Mouse (Mus musculus) liver, adult 2 months (tissue): ENCODE measurements around the gene Nmur2.

Source experiments
- CTCF ChIP-seq: fragments of 200-500 bp; IDR thresholded peaks from 2 replicates; pipeline ENCODE4 v1.5.1; 2011; ENCODE audit warnings: low read depth, low read length, control low read depth
- POLR2A ChIP-seq: fragments of 200-500 bp; IDR thresholded peaks from 2 replicates; pipeline ENCODE4 v1.6.1; 2011; ENCODE audit warnings: low read length, control low read depth; ENCODE audit not compliant: insufficient read depth; ENCODE audit errors: extremely low read depth

- no peak for TF ChIP-seq POLR2A
- no peak for TF ChIP-seq CTCF
These were observed 32.5 kb downstream of the Nmur2 start for GRCm38 (mm10) chr11:56008277-56008676.
